Comparison of ENCODE assay signal across 9 mouse cellular contexts in the genomic region with DNA sequence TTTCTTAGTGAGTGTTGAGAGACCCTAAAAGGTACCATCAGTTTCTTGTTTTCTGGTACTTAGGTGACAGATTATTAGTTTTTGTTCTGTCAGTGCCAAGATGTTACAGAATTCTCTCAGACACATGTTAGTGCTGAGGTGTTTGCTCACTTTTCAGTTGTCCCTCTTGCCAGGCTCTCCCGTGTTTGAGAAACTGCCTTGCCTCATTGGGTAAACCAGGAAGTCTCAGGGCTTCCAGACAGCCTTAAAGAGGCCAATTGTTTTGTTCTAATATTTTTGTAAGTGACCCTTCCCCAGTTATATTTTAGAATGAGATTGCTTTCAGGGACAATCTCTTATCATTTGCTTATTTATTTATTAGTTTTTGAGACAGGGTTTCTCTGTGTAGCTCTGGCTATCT. TPM values are rescaled to one million over a fixed set of nuclear protein-coding genes. Genes with fewer than 3 reads are reported as not detected.
DNase-seq lines count a peak whose midpoint lies in the region; ATAC-seq and TF ChIP-seq lines count a peak whose summit lies in the region.
"Had no signal": no experiment of that assay in that cellular context is flagged by ENCODE, and none has a peak within 500 bp of the region (broad histone marks: within the 10 kb centered on the region; RNA-seq: fewer than 3 reads in every experiment).

No protein-coding gene starts in this region.

- WGBS in hindbrain, embryonic 11.5 days: 23% methylated on average over 1 of the region's 1 CpGs
- WGBS in lung, postnatal 0 days: 0% methylated on average over 1 of the region's 1 CpGs

- H3K4me1 ChIP-seq in G1E (ENCODE audit: insufficient read depth, low read depth, low read length): peaks cover 44% of the 10 kb centered on the region
- 0 out of 2 replicates have a peak, but pooled peaks cover 2% of the 10 kb centered on the region for H3K4me1 ChIP-seq in hindbrain, embryonic 11.5 days (replicated peaks; ENCODE audit: control insufficient read depth, insufficient read depth, low read length)
- H3K4me1 ChIP-seq in lung, postnatal 0 days (ENCODE audit: insufficient read depth, low read depth, low read length): peaks cover 3% of the 10 kb centered on the region; the same call in 1 of the 2 replicates

- no peak overlapping the region for H3K9ac ChIP-seq in hindbrain, embryonic 11.5 days (ENCODE audit: low read depth, low read length)
- no peak overlapping the region for H3K9ac ChIP-seq in lung, postnatal 0 days (replicated peaks; ENCODE audit: low read depth)

- H3K36me3 ChIP-seq in G1E (replicated peaks): peaks cover 24% of the 10 kb centered on the region
- no peaks in the 10 kb centered on the region for H3K36me3 ChIP-seq in hindbrain, embryonic 11.5 days (ENCODE audit: control insufficient read depth, insufficient read depth, low read length)
- no peaks in the 10 kb centered on the region for H3K36me3 ChIP-seq in lung, postnatal 0 days (ENCODE audit: insufficient read depth, low read length)

- no peaks in the 10 kb centered on the region for H3K9me3 ChIP-seq in G1E (replicated peaks)
- no peaks in the 10 kb centered on the region for H3K9me3 ChIP-seq in hindbrain, embryonic 11.5 days (ENCODE audit: control insufficient read depth, low read length)
- H3K9me3 ChIP-seq in lung, postnatal 0 days (ENCODE audit: low read length): no peaks in the 10 kb centered on the region

- H3K4me3 ChIP-seq in G1E (ENCODE audit: low read depth, low read length): peak overlapping the region; percentile 6; the same call in 1 of the 2 replicates
- peak overlapping the region; percentile 96; the same call in 1 of the 2 replicates for H3K4me3 ChIP-seq in hindbrain, embryonic 11.5 days (ENCODE audit: low read depth, low read length)
- H3K4me3 ChIP-seq in lung, postnatal 0 days (ENCODE audit: low read depth, low read length): no peak overlapping the region

- no peak for ATAC-seq in G1E (ENCODE audit: extremely low read depth, insufficient number of reproducible peaks, low FRiP score, poor library complexity, severe bottlenecking)
- ATAC-seq in hindbrain, embryonic 11.5 days (ENCODE audit: low FRiP score): no peak
- ATAC-seq in lung, postnatal 0 days: no peak

- TF ChIP-seq CTCF in G1E (IDR thresholded peaks at IDR 0.05; ENCODE audit: low read depth, low read length): no peak
- TF ChIP-seq CTCF in lung, postnatal 0 days (IDR thresholded peaks at IDR 0.05): no peak

- TF ChIP-seq EP300 in lung, postnatal 0 days (IDR thresholded peaks at IDR 0.05): no peak

- H3K27ac ChIP-seq in hindbrain, embryonic 11.5 days (ENCODE audit: low read depth, low read length): no peak overlapping the region
- no peak overlapping the region for H3K27ac ChIP-seq in lung, postnatal 0 days (ENCODE audit: low read length)

- no peaks in the 10 kb centered on the region for H3K27me3 ChIP-seq in G1E (ENCODE audit: insufficient read depth, low read length)
- H3K27me3 ChIP-seq in hindbrain, embryonic 11.5 days (ENCODE audit: control insufficient read depth, insufficient read depth, low read length): no peaks in the 10 kb centered on the region
- no peaks in the 10 kb centered on the region for H3K27me3 ChIP-seq in lung, postnatal 0 days (replicated peaks; ENCODE audit: insufficient read depth, low read length)

- peak overlapping the region; percentile 77; the same call in 1 of the 2 replicates for H3K4me2 ChIP-seq in hindbrain, embryonic 11.5 days (replicated peaks; ENCODE audit: low read depth, low read length)
- H3K4me2 ChIP-seq in lung, postnatal 0 days (replicated peaks; ENCODE audit: low read depth, low read length): peak overlapping the region; percentile 12; the same call in 1 of the 2 replicates

- DNase-seq in adrenal gland, postnatal 14 days: peak; percentile 35
- no peak for DNase-seq in adrenal gland, postnatal 4 days (ENCODE audit: low spot score in 2 of 2)
- no peak for DNase-seq in G1E (ENCODE audit: low spot score)
- no peak for DNase-seq in hindbrain, embryonic 11.5 days (ENCODE audit: low spot score)
- DNase-seq in lung, postnatal 0 days (ENCODE audit: low spot score): peak; percentile 71
- DNase-seq in thymus, postnatal 10 days (ENCODE audit: low spot score in 2 of 2): no peak
- no peak for DNase-seq in left cerebral cortex, adult 9 months (ENCODE audit: low spot score in 2 of 2)
- DNase-seq in embryo, embryonic 11 days: no peak
- DNase-seq: cerebellum, postnatal 36 days had no signal

RNA-seq across cellular contexts. Expression of a gene that starts 2.1 kb away (rescaled TPM):
- 78.5 and 84.8 TPM in 2 replicates for total RNA-seq in adrenal gland, postnatal 14 days (2021)
- 100 to 1,000 TPM in 1 of 2 experiments, 10 to 100 TPM in 1; 98.7 to 109 TPM for total RNA-seq in adrenal gland, postnatal 4 days (2021)
- total RNA-seq in G1E (2014; fragmentation: Nextera tagmentation) (113 and 122 TPM in 2 replicates), G1E (2017) (39.6 and 42.7 TPM in 2 replicates)
- 37.5 and 43.5 TPM in 2 replicates for polyA plus RNA-seq in G1E (2012)
- polyA plus RNA-seq in hindbrain, embryonic 11.5 days (2014; fragmentation: Nextera tagmentation; extraction: Ambion mirVana): 106 and 117 TPM in 2 replicates
- 37.8 and 45.3 TPM in 2 replicates for polyA plus RNA-seq in lung, postnatal 0 days (2015; fragmentation: Nextera tagmentation; extraction: Ambion mirVana)

Comparison
In these comparisons a context has a peak if more than half of its experiments do, and no peak if none do; other contexts are left out.
1. DNase-seq: peak in adrenal gland, postnatal 14 days (single experiment) and lung, postnatal 0 days (single experiment); none in adrenal gland, postnatal 4 days (0 of 2), G1E (single experiment), hindbrain, embryonic 11.5 days (single experiment), thymus, postnatal 10 days (0 of 2), left cerebral cortex, adult 9 months (0 of 2) and embryo, embryonic 11 days (single experiment).